Mouse (Mus musculus): ENCODE results near the gene Hivep2. TPM values are rescaled to one million over a fixed set of nuclear protein-coding genes. Genes with fewer than 3 reads are reported as not detected.

Hivep2 gene
- polyA plus RNA-seq, 1 experiment from 2014 or later = 4.5 TPM

- H3K9ac ChIP-seq = no peak overlapping the region
- peaks cover 7% of the 10 kb centered on the region; the same call in 1 of the 2 replicates for H3K4me1 ChIP-seq
- no peak for ATAC-seq (ENCODE audit: low FRiP score)
- H3K36me3 ChIP-seq (replicated peaks) = no peaks in the 10 kb centered on the region
- no peaks in the 10 kb centered on the region for H3K9me3 ChIP-seq
- no peak overlapping the region for H3K27ac ChIP-seq
- no peaks in the 10 kb centered on the region for H3K27me3 ChIP-seq
- WGBS = 66% methylated on average over 5 of the region's 5 CpGs
- H3K4me3 ChIP-seq (replicated peaks) = no peak overlapping the region
- H3K4me2 ChIP-seq = no peak overlapping the region
These were observed 203.1 kb downstream of the Hivep2 start for GRCm38 (mm10) chr10:14168869-14169566.

DNA sequence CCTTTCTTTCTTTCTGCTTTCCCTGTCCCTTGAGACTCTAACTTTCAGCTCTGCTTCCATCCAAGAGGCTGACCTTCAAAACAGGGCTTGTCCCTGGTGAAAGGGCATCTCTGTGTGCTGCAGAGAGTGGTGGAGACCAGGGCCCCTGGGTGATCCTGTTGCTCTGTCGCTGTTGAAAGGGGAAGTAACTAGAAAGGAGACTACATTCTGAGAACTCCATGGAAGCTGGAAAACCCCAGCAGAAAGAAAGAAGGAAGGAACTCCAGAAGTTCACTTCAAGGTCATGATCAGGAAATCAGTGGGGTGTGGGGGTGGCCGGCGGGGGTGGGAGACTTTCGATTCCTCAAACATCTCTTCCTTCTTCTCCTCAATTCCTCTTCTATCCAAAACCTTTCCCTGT, 208.2 kb downstream of the Hivep2 start:
- Histone ChIP-seq H3K4me2 (no peak overlapping the region), H3K4me3 (replicated peaks) (no peak overlapping the region), H3K9me3 (no peaks in the 10 kb centered on the region), H3K4me1 (no peaks in the 10 kb centered on the region), H3K27me3 (no peaks in the 10 kb centered on the region), H3K9ac (no peak overlapping the region), H3K27ac (no peak overlapping the region), H3K36me3 (replicated peaks) (no peaks in the 10 kb centered on the region)
- 84% methylated on average over 4 of the region's 4 CpGs for WGBS
- ATAC-seq (ENCODE audit: low FRiP score) = no peak

DNA sequence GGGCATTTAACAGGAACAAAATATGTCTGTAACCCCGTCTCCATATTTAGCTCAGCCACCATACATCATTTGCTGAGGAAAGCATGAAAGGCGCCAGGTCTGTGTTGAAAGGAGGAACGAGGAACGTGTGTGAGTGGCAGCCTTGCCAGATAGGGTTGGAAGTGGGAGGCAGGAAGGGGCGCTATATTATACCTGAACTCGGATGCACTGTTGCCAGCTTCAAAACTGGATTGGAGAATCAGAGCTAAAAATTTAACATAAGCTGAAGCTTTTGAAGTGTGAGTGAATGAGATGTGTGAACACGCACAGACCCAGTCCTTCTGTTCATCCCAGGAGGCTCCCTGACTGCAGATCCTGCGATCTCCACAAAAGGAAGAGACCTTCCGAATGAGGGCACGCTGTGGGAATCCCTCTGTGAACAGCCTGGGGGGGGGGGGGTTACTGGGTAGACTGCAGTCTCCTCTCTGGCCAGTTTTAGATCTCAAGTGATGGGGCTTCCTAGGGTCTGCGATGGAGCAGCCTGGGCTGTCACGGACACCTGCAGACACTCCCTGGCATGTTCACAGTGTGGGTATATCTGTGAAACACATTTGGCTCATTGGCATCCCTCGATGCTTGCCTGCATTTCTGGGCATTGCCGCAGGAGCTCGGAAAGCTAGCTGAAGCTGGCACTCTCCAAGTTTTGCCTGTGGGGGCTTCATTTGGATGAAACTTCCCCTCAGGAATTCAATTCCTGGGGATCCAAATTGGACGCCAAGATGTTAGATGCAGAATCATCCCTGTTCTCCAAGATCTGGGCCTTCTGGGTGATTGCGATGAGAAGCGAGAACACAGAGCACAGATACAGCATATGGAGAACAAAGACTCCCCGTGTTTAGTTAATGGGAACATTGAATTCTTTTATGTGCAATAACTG, 213.8 kb downstream of the Hivep2 start:
- no peaks in the 10 kb centered on the region for H3K36me3 ChIP-seq (replicated peaks)
- no peak overlapping the region for H3K4me3 ChIP-seq (replicated peaks)
- no peaks in the 10 kb centered on the region for H3K27me3 ChIP-seq
- no peaks in the 10 kb centered on the region for H3K4me1 ChIP-seq
- H3K9me3 ChIP-seq = no peaks in the 10 kb centered on the region
- WGBS = 85% methylated on average over 19 of the region's 19 CpGs
- ATAC-seq (ENCODE audit: low FRiP score) = peak; percentile 58; the same call in 1 of the 2 replicates
- H3K27ac ChIP-seq = no peak overlapping the region
- no peak overlapping the region for H3K4me2 ChIP-seq
- H3K9ac ChIP-seq = no peak overlapping the region

DNA sequence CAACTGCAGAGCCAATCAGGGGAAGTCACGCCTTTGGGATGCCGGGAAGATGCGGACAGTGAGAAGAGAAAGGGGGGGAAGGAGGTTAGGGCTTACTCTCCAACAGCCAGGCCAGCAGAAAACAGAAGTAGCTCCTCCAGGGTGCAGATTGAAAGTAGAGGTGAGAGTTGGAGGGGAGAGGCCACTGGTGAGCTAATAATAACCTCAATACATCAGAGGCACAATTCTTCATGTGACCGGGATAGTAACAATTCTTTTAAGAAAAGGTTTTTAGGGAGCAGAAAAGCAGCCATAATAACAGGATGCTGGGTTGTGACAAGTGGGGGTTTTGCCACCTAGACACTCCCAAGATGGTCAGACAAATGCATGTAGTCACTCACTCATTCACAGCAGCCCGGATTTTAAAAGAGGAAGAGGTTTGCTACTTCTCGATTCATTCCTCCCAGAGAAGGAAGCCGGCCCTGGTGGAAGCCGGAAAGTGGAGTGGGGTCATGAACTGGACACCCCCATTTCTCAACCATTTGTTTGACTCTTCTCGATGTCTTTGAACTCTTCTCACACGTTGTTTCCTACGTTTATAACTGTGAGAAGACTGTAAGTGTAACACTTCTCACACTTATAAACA, 220.6 kb downstream of the Hivep2 start:
- Histone ChIP-seq H3K4me2 (no peak overlapping the region), H3K9me3 (no peaks in the 10 kb centered on the region), H3K4me3 (replicated peaks) (no peak overlapping the region), H3K9ac (no peak overlapping the region), H3K27me3 (no peaks in the 10 kb centered on the region), H3K36me3 (replicated peaks) (no peaks in the 10 kb centered on the region), H3K27ac (no peak overlapping the region), H3K4me1 (no peaks in the 10 kb centered on the region)
- 84% methylated on average over 11 of the region's 11 CpGs for WGBS
- ATAC-seq (ENCODE audit: low FRiP score) = no peak

- no peak overlapping the region for H3K9ac ChIP-seq
- no peak overlapping the region for H3K4me2 ChIP-seq
- H3K9me3 ChIP-seq = no peaks in the 10 kb centered on the region
- no peak for ATAC-seq (ENCODE audit: low FRiP score)
- WGBS = 75% methylated on average over 4 of the region's 4 CpGs
- 0 out of 2 replicates have a peak, but pooled peaks cover 5% of the 10 kb centered on the region for H3K4me1 ChIP-seq
- H3K27ac ChIP-seq = no peak overlapping the region
- no peaks in the 10 kb centered on the region for H3K27me3 ChIP-seq
- no peaks in the 10 kb centered on the region for H3K36me3 ChIP-seq (replicated peaks)
- no peak overlapping the region for H3K4me3 ChIP-seq (replicated peaks)
These were observed 223.2 kb downstream of the Hivep2 start for GRCm38 (mm10) chr10:14189050-14189449.

GRCm38 (mm10) chr10:14191202-14191601, 225.3 kb downstream of the Hivep2 start:
- no peaks in the 10 kb centered on the region for H3K9me3 ChIP-seq
- H3K4me2 ChIP-seq = no peak overlapping the region
- no peak overlapping the region for H3K4me3 ChIP-seq (replicated peaks)
- no peaks in the 10 kb centered on the region for H3K27me3 ChIP-seq
- no peak for ATAC-seq (ENCODE audit: low FRiP score)
- peaks cover 10% of the 10 kb centered on the region for H3K4me1 ChIP-seq
- H3K9ac ChIP-seq = no peak overlapping the region
- H3K36me3 ChIP-seq (replicated peaks) = no peaks in the 10 kb centered on the region
- 88% methylated on average over 10 of the region's 10 CpGs for WGBS
- no peak overlapping the region for H3K27ac ChIP-seq

DNA sequence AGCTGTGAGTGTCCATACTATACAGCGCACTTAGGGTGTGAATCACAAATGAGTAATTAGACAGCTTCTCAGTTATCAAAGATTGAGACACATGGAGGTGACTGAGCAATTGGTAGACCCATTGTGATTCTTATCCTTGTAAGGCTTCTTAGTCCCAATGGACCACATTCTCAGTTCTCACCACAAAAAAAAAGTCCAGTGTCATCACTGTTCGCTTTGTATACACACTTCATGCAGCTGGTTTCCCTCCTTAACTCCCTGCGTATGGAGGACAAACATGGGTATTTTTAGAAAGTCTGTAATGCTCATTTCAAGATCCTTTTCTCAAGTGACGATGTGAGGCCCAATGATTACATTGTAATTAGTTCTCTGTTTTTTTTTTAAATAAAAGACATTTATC, 226.3 kb downstream of the Hivep2 start:
- no peak overlapping the region for H3K4me2 ChIP-seq
- no peak for ATAC-seq (ENCODE audit: low FRiP score)
- no peak overlapping the region for H3K4me3 ChIP-seq (replicated peaks)
- no peak overlapping the region for H3K9ac ChIP-seq
- no peaks in the 10 kb centered on the region for H3K27me3 ChIP-seq
- H3K27ac ChIP-seq = no peak overlapping the region
- H3K9me3 ChIP-seq = no peaks in the 10 kb centered on the region
- H3K4me1 ChIP-seq = peaks cover 13% of the 10 kb centered on the region
- 78% methylated on average over 4 of the region's 4 CpGs for WGBS
- H3K36me3 ChIP-seq (replicated peaks) = no peaks in the 10 kb centered on the region

GRCm38 (mm10) chr10:14193702-14194101, 227.8 kb downstream of the Hivep2 start:
- H3K4me1 ChIP-seq = peaks cover 13% of the 10 kb centered on the region
- no peak overlapping the region for H3K9ac ChIP-seq
- H3K9me3 ChIP-seq = no peaks in the 10 kb centered on the region
- WGBS = 59% methylated on average over 4 of the region's 4 CpGs
- no peak for ATAC-seq (ENCODE audit: low FRiP score)
- H3K27ac ChIP-seq = no peak overlapping the region
- no peaks in the 10 kb centered on the region for H3K27me3 ChIP-seq
- no peak overlapping the region for H3K4me2 ChIP-seq
- no peaks in the 10 kb centered on the region for H3K36me3 ChIP-seq (replicated peaks)
- no peak overlapping the region for H3K4me3 ChIP-seq (replicated peaks)

GRCm38 (mm10) chr10:14195778-14196650, 230.1 kb downstream of the Hivep2 start:
- Histone ChIP-seq H3K9me3 (no peaks in the 10 kb centered on the region), H3K4me3 (replicated peaks) (no peak overlapping the region), H3K9ac (no peak overlapping the region), H3K27ac (no peak overlapping the region), H3K36me3 (replicated peaks) (no peaks in the 10 kb centered on the region), H3K27me3 (no peaks in the 10 kb centered on the region), H3K4me1 (peaks cover 13% of the 10 kb centered on the region), H3K4me2 (no peak overlapping the region)
- WGBS = 77% methylated on average over 17 of the region's 17 CpGs
- no peak for ATAC-seq (ENCODE audit: low FRiP score)

DNA sequence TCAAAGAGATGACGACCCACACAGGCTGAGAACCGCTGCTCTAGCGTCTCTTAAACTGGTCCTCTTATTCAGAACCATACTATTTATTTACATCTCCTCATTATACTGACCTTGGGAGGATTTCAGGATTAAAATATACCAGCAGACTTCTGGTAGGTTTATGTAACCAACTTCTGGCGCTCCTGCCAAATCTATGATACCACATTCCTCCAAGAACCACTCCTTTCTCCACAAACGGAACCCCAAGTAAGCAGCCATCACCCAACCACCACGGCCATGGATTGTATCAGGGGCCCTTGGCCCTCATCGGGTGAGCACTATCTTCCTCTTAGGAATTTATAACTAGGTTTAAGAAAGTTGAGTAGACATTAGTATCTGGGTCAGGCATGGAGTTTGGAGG, 230.9 kb downstream of the Hivep2 start:
- H3K36me3 ChIP-seq (replicated peaks) = no peaks in the 10 kb centered on the region
- no peak overlapping the region for H3K4me3 ChIP-seq (replicated peaks)
- no peaks in the 10 kb centered on the region for H3K9me3 ChIP-seq
- H3K4me1 ChIP-seq = peaks cover 13% of the 10 kb centered on the region
- H3K27me3 ChIP-seq = no peaks in the 10 kb centered on the region
- H3K4me2 ChIP-seq = no peak overlapping the region
- ATAC-seq (ENCODE audit: low FRiP score) = no peak
- WGBS = 92% methylated on average over 7 of the region's 7 CpGs
- H3K27ac ChIP-seq = no peak overlapping the region
- no peak overlapping the region for H3K9ac ChIP-seq

DNA sequence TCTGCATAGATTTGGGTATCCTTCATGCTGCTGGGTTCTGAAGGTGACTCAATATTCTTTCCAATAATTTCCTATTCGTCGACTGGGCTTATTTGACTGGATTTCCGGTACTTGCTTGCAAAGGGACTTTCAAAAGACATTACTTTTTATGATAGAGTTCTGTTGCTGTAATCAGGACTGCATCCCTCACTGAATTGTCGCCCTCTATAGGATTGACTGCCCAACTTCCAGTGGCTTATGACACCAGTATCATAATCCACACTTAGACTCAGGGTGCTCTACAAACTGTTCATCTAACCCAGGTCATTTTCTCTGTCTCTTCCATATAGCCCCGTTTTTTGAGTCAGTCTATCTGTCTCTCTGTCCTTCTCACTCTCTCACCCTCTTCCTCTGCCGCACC, 231.4 kb downstream of the Hivep2 start:
- no peak overlapping the region for H3K27ac ChIP-seq
- no peak overlapping the region for H3K9ac ChIP-seq
- ATAC-seq (ENCODE audit: low FRiP score) = no peak
- H3K4me3 ChIP-seq (replicated peaks) = no peak overlapping the region
- no peaks in the 10 kb centered on the region for H3K9me3 ChIP-seq
- 71% methylated on average over 6 of the region's 6 CpGs for WGBS
- no peaks in the 10 kb centered on the region for H3K36me3 ChIP-seq (replicated peaks)
- no peaks in the 10 kb centered on the region for H3K27me3 ChIP-seq
- H3K4me1 ChIP-seq = peaks cover 13% of the 10 kb centered on the region
- H3K4me2 ChIP-seq = no peak overlapping the region

DNA sequence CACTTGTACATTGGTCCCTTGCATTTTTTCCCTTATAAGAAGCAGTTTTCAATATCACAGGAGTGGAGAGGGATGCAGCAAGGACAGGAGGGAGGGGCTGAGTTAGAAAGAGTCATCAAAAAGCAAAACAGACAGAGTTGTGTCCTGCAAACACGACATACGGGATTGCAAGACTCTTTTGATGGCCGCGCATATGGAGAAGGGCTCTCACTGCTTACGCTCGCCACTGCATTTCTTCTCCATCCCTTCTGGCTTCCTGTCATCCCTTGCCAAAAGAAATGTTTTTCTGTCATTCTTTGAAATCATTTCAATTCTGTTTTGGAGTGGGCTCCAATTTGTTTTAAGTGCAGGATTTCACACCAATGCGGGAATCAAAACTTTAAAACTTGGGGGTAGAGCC, 233.5 kb downstream of the Hivep2 start:
- 82% methylated on average over 7 of the region's 7 CpGs for WGBS
- ATAC-seq (ENCODE audit: low FRiP score) = no peak
- H3K9ac ChIP-seq = no peak overlapping the region
- peaks cover 8% of the 10 kb centered on the region for H3K4me1 ChIP-seq
- no peaks in the 10 kb centered on the region for H3K36me3 ChIP-seq (replicated peaks)
- no peak overlapping the region for H3K4me2 ChIP-seq
- no peaks in the 10 kb centered on the region for H3K27me3 ChIP-seq
- no peaks in the 10 kb centered on the region for H3K9me3 ChIP-seq
- H3K4me3 ChIP-seq (replicated peaks) = no peak overlapping the region
- no peak overlapping the region for H3K27ac ChIP-seq
